Mouse (Mus musculus) hindbrain, embryonic 16.5 days (tissue): ENCODE measurements around the gene Coro1a. TPM values are rescaled to one million over a fixed set of nuclear protein-coding genes. Genes with fewer than 3 reads are reported as not detected.
"Not testable (repeated sequence)": the region's sequence is repeated elsewhere in the genome, so short reads cannot be mapped to it uniquely, and the experiment has no call there.

ENCODE experiments used
- ATAC-seq: fragments of 200-750 bp; cut with Nextera tagmentation; 2 replicates; pipeline ENCODE4 v1.8.0; 2017; ENCODE audit warnings: moderate TSS enrichment, moderate library complexity
- H3K27ac ChIP-seq: fragments of 300-500 bp; sonication (generic); 2 replicates; pipeline ENCODE4 v1.5.1; 2014; ENCODE audit warnings: low read depth, mild to moderate bottlenecking, control low read depth, low read length, moderate library complexity
- H3K27me3 ChIP-seq: fragments of 300-500 bp; sonication (generic); replicated peaks from 2 replicates; pipeline ENCODE4 v1.6.1; 2014; ENCODE audit warnings: low read length; ENCODE audit not compliant: control insufficient read depth, insufficient read depth
- H3K36me3 ChIP-seq: fragments of 300-500 bp; sonication (generic); 2 replicates; pipeline ENCODE4 v1.6.1; 2014; ENCODE audit warnings: mild to moderate bottlenecking, low read length, moderate library complexity, mixed read lengths; ENCODE audit not compliant: control insufficient read depth, insufficient read depth
- H3K4me1 ChIP-seq: fragments of 300-500 bp; sonication (generic); 2 replicates; pipeline ENCODE4 v1.6.1; 2014; ENCODE audit warnings: low read depth, low read length; ENCODE audit not compliant: control insufficient read depth, insufficient read depth
- H3K4me2 ChIP-seq: fragments of 300-500 bp; sonication (generic); 2 replicates; pipeline ENCODE4 v1.6.1; 2014; ENCODE audit warnings: mild to moderate bottlenecking, low read length, control low read depth, moderate library complexity
- H3K4me3 ChIP-seq: fragments of 300-500 bp; sonication (generic); 2 replicates; pipeline ENCODE4 v1.5.1; 2014; ENCODE audit warnings: mild to moderate bottlenecking, low read length, control low read depth, moderate library complexity
- H3K9ac ChIP-seq: fragments of 300-500 bp; sonication (generic); 2 replicates; pipeline ENCODE4 v1.6.1; 2014; ENCODE audit warnings: low read depth, mild to moderate bottlenecking, control low read depth, low read length, moderate library complexity
- H3K9me3 ChIP-seq: fragments of 300-500 bp; sonication (generic); 2 replicates; pipeline ENCODE4 v1.6.1; 2014; ENCODE audit warnings: mild to moderate bottlenecking, low read length, moderate library complexity; ENCODE audit not compliant: control insufficient read depth
- WGBS: fragments of 180-500 bp; shearing (Covaris S2); extraction: QIAGEN DNeasy Blood & Tissue Kit; methylation state at CpG from one replicate; pipeline ENCODE4 v1.1.7; 2014; 5-methylcytosine and 5-hydroxymethylcytosine counted together
- polyA plus RNA-seq: library from polyadenylated mRNA; unstranded; fragments of >200 nt; fragmentation: Nextera tagmentation; extraction: Ambion mirVana; gene quantifications from 2 replicates; pipeline ENCODE4 v1.2.1, GENCODE M21; 2015

The Coro1a gene
- polyA plus RNA-seq, 1 experiment from 2014 or later, result 125 TPM

GRCm38 (mm10) chr7:126740132-126740735 lies 32.6 kb upstream of the Coro1a start:
- no peak overlapping the region for H3K9ac ChIP-seq
- no peaks in the 10 kb centered on the region for H3K9me3 ChIP-seq
- no peak overlapping the region; the same call in 1 of the 2 replicates for H3K4me2 ChIP-seq
- no peak overlapping the region for H3K27ac ChIP-seq
- no peak overlapping the region for H3K4me3 ChIP-seq
- no peaks in the 10 kb centered on the region; the same call in 1 of the 2 replicates for H3K4me1 ChIP-seq
- WGBS, result 62% methylated on average over 13 of the region's 13 CpGs
- no peak for ATAC-seq
- no peaks in the 10 kb centered on the region for H3K36me3 ChIP-seq
- H3K27me3 ChIP-seq, result no peaks in the 10 kb centered on the region

- H3K4me2 ChIP-seq, result no peak overlapping the region
- 79% methylated on average over 17 of the region's 17 CpGs for WGBS
- no peak overlapping the region for H3K9ac ChIP-seq
- no peak overlapping the region for H3K4me3 ChIP-seq
- no peaks in the 10 kb centered on the region for H3K36me3 ChIP-seq
- H3K4me1 ChIP-seq, result no peaks in the 10 kb centered on the region; the same call in 1 of the 2 replicates
- no peak for ATAC-seq
- H3K27me3 ChIP-seq, result no peaks in the 10 kb centered on the region
- no peaks in the 10 kb centered on the region for H3K9me3 ChIP-seq
- H3K27ac ChIP-seq, result no peak overlapping the region
Measured at GRCm38 (mm10) chr7:126739551-126739950, 32.0 kb upstream of the Coro1a start.

- no peak for ATAC-seq
- Histone ChIP-seq H3K9ac (no peak overlapping the region), H3K36me3 (no peaks in the 10 kb centered on the region), H3K27me3 (no peaks in the 10 kb centered on the region), H3K4me1 (no peaks in the 10 kb centered on the region; the same call in 1 of the 2 replicates), H3K4me2 (no peak overlapping the region), H3K9me3 (no peaks in the 10 kb centered on the region), H3K27ac (no peak overlapping the region), H3K4me3 (no peak overlapping the region)
- WGBS, result 76% methylated on average over 8 of the region's 8 CpGs
Measured at GRCm38 (mm10) chr7:126736122-126736521, 28.5 kb upstream of the Coro1a start.

- not testable (repeated sequence) for H3K9ac ChIP-seq, H3K4me1 ChIP-seq, H3K4me2 ChIP-seq, H3K4me3 ChIP-seq, H3K36me3 ChIP-seq, ATAC-seq, H3K27me3 ChIP-seq, H3K9me3 ChIP-seq, H3K27ac ChIP-seq
- 87% methylated on average over 4 of the region's 4 CpGs for WGBS
Measured at GRCm38 (mm10) chr7:126730256-126730789, 22.7 kb upstream of the Coro1a start.

GRCm38 (mm10) chr7:126725667-126726066 lies 18.1 kb upstream of the Coro1a start:
- Histone ChIP-seq H3K27me3 (no peaks in the 10 kb centered on the region), H3K27ac (no peak overlapping the region), H3K4me1 (no peaks in the 10 kb centered on the region), H3K4me2 (no peak overlapping the region), H3K4me3 (no peak overlapping the region), H3K36me3 (no peaks in the 10 kb centered on the region), H3K9me3 (peaks cover 4% of the 10 kb centered on the region; the same call in 1 of the 2 replicates), H3K9ac (no peak overlapping the region)
- ATAC-seq, result no peak
- 78% methylated on average over 5 of the region's 5 CpGs for WGBS

GRCm38 (mm10) chr7:126725077-126725476 lies 17.5 kb upstream of the Coro1a start:
- Histone ChIP-seq H3K9me3 (peaks cover 4% of the 10 kb centered on the region; the same call in 1 of the 2 replicates), H3K27ac (no peak overlapping the region), H3K4me2 (no peak overlapping the region), H3K36me3 (no peaks in the 10 kb centered on the region), H3K4me3 (no peak overlapping the region), H3K27me3 (no peaks in the 10 kb centered on the region), H3K4me1 (no peaks in the 10 kb centered on the region), H3K9ac (no peak overlapping the region)
- ATAC-seq, result no peak
- 77% methylated on average over 3 of the region's 3 CpGs for WGBS

GRCm38 (mm10) chr7:126721635-126722034 lies 14.0 kb upstream of the Coro1a start:
- Histone ChIP-seq H3K4me1 (no peaks in the 10 kb centered on the region), H3K9ac (no peak overlapping the region), H3K36me3 (no peaks in the 10 kb centered on the region), H3K4me2 (no peak overlapping the region), H3K27ac (no peak overlapping the region), H3K4me3 (no peak overlapping the region), H3K9me3 (peaks cover 4% of the 10 kb centered on the region; the same call in 1 of the 2 replicates), H3K27me3 (no peaks in the 10 kb centered on the region)
- 94% methylated on average over 13 of the region's 13 CpGs for WGBS
- ATAC-seq, result no peak

- Histone ChIP-seq H3K36me3 (no peaks in the 10 kb centered on the region), H3K27ac (no peak overlapping the region), H3K27me3 (no peaks in the 10 kb centered on the region), H3K9ac (no peak overlapping the region), H3K4me2 (no peak overlapping the region), H3K4me1 (no peaks in the 10 kb centered on the region), H3K4me3 (no peak overlapping the region), H3K9me3 (peaks cover 4% of the 10 kb centered on the region; the same call in 1 of the 2 replicates)
- WGBS, result 93% methylated on average over 5 of the region's 5 CpGs
- ATAC-seq, result no peak
Measured at GRCm38 (mm10) chr7:126718787-126719337, 11.3 kb upstream of the Coro1a start.

GRCm38 (mm10) chr7:126717566-126717965 lies 10.0 kb upstream of the Coro1a start:
- ATAC-seq, result no peak
- Histone ChIP-seq H3K4me1 (no peaks in the 10 kb centered on the region), H3K27me3 (no peaks in the 10 kb centered on the region), H3K4me3 (no peak overlapping the region), H3K27ac (no peak overlapping the region), H3K9ac (no peak overlapping the region), H3K36me3 (no peaks in the 10 kb centered on the region), H3K4me2 (no peak overlapping the region), H3K9me3 (no peaks in the 10 kb centered on the region; the same call in 1 of the 2 replicates)
- WGBS, result 92% methylated on average over 3 of the region's 3 CpGs
